Mouse (Mus musculus) CD4-positive, CD25-positive, alpha-beta regulatory T cell (primary cell): Measurements from ENCODE around the gene Aldh1l2. TPM values are rescaled to one million over a fixed set of nuclear protein-coding genes. Genes with fewer than 3 reads are reported as not detected.

Experiments used
- polyA plus RNA-seq: library from polyadenylated mRNA; unstranded; fragments of 100-300 nt; shearing (Covaris generic); gene quantifications from one replicate; pipeline ENCODE4 v1.2.1, GENCODE M21; 2017

Aldh1l2 gene
- 0.34 TPM for polyA plus RNA-seq

GRCm38 (mm10) chr10:83533910-83534283, at the start of gene Aldh1l2:
Gene Aldh1l2, minus strand, starts transcription at chr10:83534140.

GRCm38 (mm10) chr10:83543439-83544102, 9.6 kb upstream of the Aldh1l2 start, which contains the start of gene Washc4:
Gene Washc4, plus strand, starts transcription at chr10:83543752.

Other genes starting within 250 kb of the Aldh1l2 start
- gene Slc41a2, start 196.3 kb downstream of the Aldh1l2 start, polyA plus RNA-seq, result 0.19 TPM
- 0.93 TPM for gene D10Wsu102e, start 173.9 kb downstream of the Aldh1l2 start, polyA plus RNA-seq
- gene Washc4, start 9.6 kb upstream of the Aldh1l2 start, polyA plus RNA-seq, result 41.0 TPM
- gene Appl2, start 114.6 kb upstream of the Aldh1l2 start, polyA plus RNA-seq, result 10.7 TPM
- 0.98 TPM for gene 1500009L16Rik, start 188.7 kb upstream of the Aldh1l2 start, polyA plus RNA-seq